20 mouse cellular contexts compared by ENCODE assay signal in genomic region chr19:6914540-6914939, GRCm38 (mm10). TPM values are rescaled to one million over a fixed set of nuclear protein-coding genes. Genes with fewer than 3 reads are reported as not detected.
DNase-seq lines count a peak whose midpoint lies in the region.
"Had no signal": no experiment of that assay in that cellular context is flagged by ENCODE, and none has a peak within 500 bp of the region (broad histone marks: within the 10 kb centered on the region; RNA-seq: fewer than 3 reads in every experiment).

No protein-coding gene starts in this region.

- DNase-seq in cerebellum, adult 9-10 months = peak; percentile 40
- no peak for DNase-seq in cerebellum, postnatal 25 days
- peak; percentile 1 for DNase-seq in layer of hippocampus, adult 9-11 months
- no peak for DNase-seq in layer of hippocampus, adult 11-12 months (ENCODE audit: low spot score)
- DNase-seq in right cerebral cortex, postnatal 25 days = peak; percentile 3
- DNase-seq in right cerebral cortex, adult 18-20 months = no peak
- DNase-seq in adrenal gland, adult 2 months = no peak
- DNase-seq: adrenal gland, adult 8-10 months; forebrain, postnatal 0 days; gastrocnemius, postnatal 25 days; heart, postnatal 36 days; kidney, adult 11 months had no signal

RNA-seq across cellular contexts. Expression of gene Prdx5, which starts 4.6 kb away (rescaled TPM):
- total RNA-seq in adrenal gland, adult 2 months (2021) = 100 to 1,000 TPM; 297 to 298 TPM
- polyA plus RNA-seq in adrenal gland, adult 2 months (2012; rRNA removed) = 90.2 and 91.2 TPM in 2 replicates

RNA-seq across cellular contexts. Expression of gene Trmt112, which starts 5.0 kb away (rescaled TPM):
- total RNA-seq in adrenal gland, adult 2 months (2021) = 100 to 1,000 TPM; 103 to 118 TPM
- 197 and 206 TPM in 2 replicates for polyA plus RNA-seq in adrenal gland, adult 2 months (2012; rRNA removed)

RNA-seq across cellular contexts. Expression of gene Esrra, which starts 7.1 kb away (rescaled TPM):
- 10 to 100 TPM; 29.3 to 62.8 TPM for total RNA-seq in adrenal gland, adult 2 months (2021)
- 67.6 and 87.7 TPM in 2 replicates for polyA plus RNA-seq in adrenal gland, adult 2 months (2012; rRNA removed)

RNA-seq across cellular contexts. Expression of gene Catsperz, which starts 10.6 kb away (rescaled TPM):
- under 1 TPM in 1 of 2 experiments, not detected in 1; 0.58 TPM for total RNA-seq in adrenal gland, adult 2 months (2021)
- not detected in 2 replicates for polyA plus RNA-seq in adrenal gland, adult 2 months (2012; rRNA removed)
- total RNA-seq: adrenal gland, adult 8-10 months; adrenal gland, postnatal 36 days; common myeloid progenitor, adult 5-6 weeks; gastrocnemius, adult 8-10 months; gastrocnemius, postnatal 25 days; heart, postnatal 10 days; heart, postnatal 36 days had no signal
- polyA plus RNA-seq: forebrain, embryonic 11.5 days; G1E; hindbrain, embryonic 10.5 days had no signal

RNA-seq across cellular contexts. Expression of gene Kcnk4, which starts 19.8 kb away (rescaled TPM):
- total RNA-seq in adrenal gland, adult 2 months (2021) = under 1 TPM in 1 of 2 experiments, not detected in 1; 0.31 TPM
- 0.06 TPM in 1 of 2 replicates, not detected in the other for polyA plus RNA-seq in adrenal gland, adult 2 months (2012; rRNA removed)
- total RNA-seq: common myeloid progenitor, adult 5-6 weeks; G1E; gastrocnemius, adult 8-10 months; gastrocnemius, postnatal 25 days; granulocyte monocyte progenitor cell, adult 5-6 weeks; heart, postnatal 36 days had no signal
- polyA plus RNA-seq: forebrain, embryonic 11.5 days; hindbrain, embryonic 10.5 days had no signal

Comparison
In these comparisons a context has a peak if more than half of its experiments do, and no peak if none do; other contexts are left out.
1. DNase-seq: peak in cerebellum, adult 9-10 months (single experiment), layer of hippocampus, adult 9-11 months (single experiment) and right cerebral cortex, postnatal 25 days (single experiment); none in cerebellum, postnatal 25 days (0 of 2), layer of hippocampus, adult 11-12 months (single experiment), right cerebral cortex, adult 18-20 months (single experiment) and adrenal gland, adult 2 months (single experiment).